Mouse (Mus musculus): ENCODE measurements around the gene Tnpo3. TPM values are rescaled to one million over a fixed set of nuclear protein-coding genes. Genes with fewer than 3 reads are reported as not detected.

The Tnpo3 gene
- polyA plus RNA-seq, 1 experiment from 2014 or later: 91.3 TPM

DNA sequence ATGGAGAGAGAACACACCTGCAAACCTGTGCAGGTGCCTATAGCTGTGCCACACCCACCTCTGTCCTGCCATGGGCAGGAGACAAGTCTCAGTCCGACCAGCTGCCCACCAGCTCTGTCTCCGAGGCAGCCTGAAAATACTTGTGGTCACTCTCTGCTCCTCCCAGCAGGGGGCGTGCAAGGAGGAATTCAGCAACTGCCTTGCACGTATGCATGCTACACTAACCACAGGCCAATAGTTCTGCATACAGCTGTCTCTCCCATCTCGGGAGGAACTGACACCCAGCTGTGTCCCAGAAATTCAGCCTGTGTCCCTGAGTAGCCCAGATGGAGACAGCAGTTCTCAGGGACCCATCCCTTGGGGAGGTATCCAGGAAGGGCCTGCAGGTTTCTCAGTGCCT is 92.5 kb downstream of the Tnpo3 start:
- H3K4me2 ChIP-seq (replicated peaks; ENCODE audit: low read depth, low read length): no peak overlapping the region
- H3K9me3 ChIP-seq (ENCODE audit: control insufficient read depth, low read depth, low read length): no peaks in the 10 kb centered on the region
- H3K36me3 ChIP-seq (ENCODE audit: control insufficient read depth, insufficient read depth, low read length): no peaks in the 10 kb centered on the region
- H3K9ac ChIP-seq (replicated peaks; ENCODE audit: low read depth, low read length): no peak overlapping the region
- no peak overlapping the region for H3K4me3 ChIP-seq (ENCODE audit: low read depth, low read length)
- no peak overlapping the region for H3K27ac ChIP-seq (ENCODE audit: low read length)
- ATAC-seq (ENCODE audit: insufficient number of reproducible peaks, insufficient read depth, low FRiP score, low read depth): peak; percentile 21; the same call in 1 of the 2 replicates
- peaks cover 9% of the 10 kb centered on the region; the same call in 1 of the 2 replicates for H3K4me1 ChIP-seq (ENCODE audit: control insufficient read depth, insufficient read depth, low read length)
- 8% methylated on average over 5 of the region's 5 CpGs for WGBS
- no peaks in the 10 kb centered on the region for H3K27me3 ChIP-seq (ENCODE audit: control insufficient read depth, insufficient read depth, low read length)

DNA sequence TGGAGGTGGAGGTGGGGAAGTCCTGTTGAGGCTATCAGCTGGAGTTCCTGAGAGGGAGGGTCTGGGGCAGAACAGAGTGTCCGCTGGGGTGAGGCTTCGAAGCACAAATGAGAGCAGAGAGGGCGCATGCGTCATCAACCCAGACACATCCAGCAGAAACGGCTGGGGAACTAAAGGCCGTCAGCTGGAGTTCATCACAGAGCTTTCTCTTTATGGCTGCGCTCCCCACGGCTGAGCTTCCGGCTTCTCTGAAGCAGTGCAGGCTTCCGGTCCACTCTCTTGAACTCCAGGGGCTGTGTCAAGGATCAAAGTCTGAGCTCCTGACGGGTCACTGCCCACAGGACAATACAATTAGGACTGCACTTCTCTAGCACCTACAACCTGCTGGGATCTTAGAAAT is 96.4 kb downstream of the Tnpo3 start:
- WGBS: under 1% methylated on average over 11 of the region's 11 CpGs
- peak overlapping the region; percentile 12; the same call in 1 of the 2 replicates for H3K4me3 ChIP-seq (ENCODE audit: low read depth, low read length)
- H3K9ac ChIP-seq (replicated peaks; ENCODE audit: low read depth, low read length): no peak overlapping the region
- peak overlapping the region; percentile 71 for H3K27ac ChIP-seq (ENCODE audit: low read length)
- no peaks in the 10 kb centered on the region for H3K27me3 ChIP-seq (ENCODE audit: control insufficient read depth, insufficient read depth, low read length)
- no peaks in the 10 kb centered on the region for H3K36me3 ChIP-seq (ENCODE audit: control insufficient read depth, insufficient read depth, low read length)
- H3K4me2 ChIP-seq (replicated peaks; ENCODE audit: low read depth, low read length): peak overlapping the region; percentile 36
- H3K4me1 ChIP-seq (ENCODE audit: control insufficient read depth, insufficient read depth, low read length): peaks cover 17% of the 10 kb centered on the region
- H3K9me3 ChIP-seq (ENCODE audit: control insufficient read depth, low read depth, low read length): no peaks in the 10 kb centered on the region
- ATAC-seq (ENCODE audit: insufficient number of reproducible peaks, insufficient read depth, low FRiP score, low read depth): peak; percentile 77

DNA sequence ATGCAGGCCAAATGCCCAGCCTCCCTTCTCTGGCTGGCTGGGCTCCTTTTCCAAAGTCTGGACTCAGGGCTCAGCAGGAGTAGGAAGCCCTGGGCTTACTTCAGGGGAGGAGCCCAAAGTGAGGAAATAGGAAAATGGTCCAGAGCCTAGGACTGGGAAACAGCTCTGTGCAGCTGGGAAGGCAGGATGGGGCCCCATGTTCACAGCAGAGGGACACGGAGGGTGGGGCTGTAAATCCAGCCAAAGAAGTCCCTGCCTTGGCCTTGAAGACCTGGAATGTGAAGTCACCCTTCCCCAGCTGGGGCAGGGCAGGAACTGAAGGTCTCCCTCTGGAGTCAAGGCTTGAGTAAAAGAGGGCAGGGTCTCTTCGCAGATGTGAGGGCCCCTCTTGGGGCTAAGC is 100.6 kb downstream of the Tnpo3 start:
- Histone ChIP-seq H3K4me2 (replicated peaks; ENCODE audit: low read depth, low read length) (no peak overlapping the region), H3K4me1 (ENCODE audit: control insufficient read depth, insufficient read depth, low read length) (peaks cover 25% of the 10 kb centered on the region), H3K27ac (ENCODE audit: low read length) (no peak overlapping the region), H3K4me3 (ENCODE audit: low read depth, low read length) (no peak overlapping the region), H3K9ac (replicated peaks; ENCODE audit: low read depth, low read length) (no peak overlapping the region), H3K36me3 (ENCODE audit: control insufficient read depth, insufficient read depth, low read length) (no peaks in the 10 kb centered on the region), H3K27me3 (ENCODE audit: control insufficient read depth, insufficient read depth, low read length) (no peaks in the 10 kb centered on the region), H3K9me3 (ENCODE audit: control insufficient read depth, low read depth, low read length) (no peaks in the 10 kb centered on the region)
- WGBS: 31% methylated on average over 2 of the region's 2 CpGs
- ATAC-seq (ENCODE audit: insufficient number of reproducible peaks, insufficient read depth, low FRiP score, low read depth): peak; percentile 38; the same call in 1 of the 2 replicates

DNA sequence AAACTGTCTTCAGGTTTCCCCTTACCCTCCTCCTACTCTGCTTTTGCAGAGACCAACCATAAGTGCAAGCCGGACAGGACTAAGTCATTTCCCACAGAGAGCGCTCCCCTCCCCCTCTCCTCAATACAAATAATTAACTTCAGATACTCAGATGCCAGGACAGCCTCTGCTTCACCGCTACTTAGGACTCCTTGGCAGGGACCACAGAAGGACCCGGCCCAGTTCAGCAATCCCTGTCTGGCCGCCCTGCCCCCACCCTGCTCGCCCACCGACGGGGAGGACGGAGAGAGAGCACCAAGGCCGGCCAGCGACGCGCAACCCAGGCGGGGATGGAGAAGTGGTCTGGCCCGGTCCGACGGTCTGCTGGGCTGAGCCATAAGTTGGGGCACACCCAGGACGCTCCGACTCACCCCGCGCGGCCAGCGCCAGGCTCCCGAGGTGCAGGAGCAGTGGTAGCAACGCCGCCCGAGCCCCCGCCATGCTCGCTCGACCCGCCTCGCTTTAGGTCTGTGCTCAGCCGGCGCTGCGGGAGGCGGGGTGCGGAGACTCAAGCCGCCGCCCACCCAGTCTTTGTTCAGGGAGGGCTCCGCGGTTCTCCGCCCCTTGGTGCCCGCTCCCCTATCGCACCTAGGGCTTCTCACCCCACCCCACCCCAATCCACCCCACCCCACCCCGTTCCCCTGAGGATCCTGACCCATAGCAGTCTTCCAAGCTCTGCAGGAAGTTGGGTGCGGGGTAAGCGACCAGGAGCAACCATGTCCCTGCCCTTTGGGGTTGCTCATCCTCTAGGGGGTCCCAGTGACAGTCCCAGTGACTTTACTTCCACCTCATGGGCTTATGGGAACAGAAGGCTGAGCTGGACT is 102.0 kb downstream of the Tnpo3 start, which contains the start of gene Kcp:
TSS of gene Kcp (minus strand) at position 506 of the 863 bp plus-strand sequence.
- peak within 1 kb of the TSS; percentile 52 for H3K9ac ChIP-seq (replicated peaks; ENCODE audit: low read depth, low read length)
- WGBS: under 1% methylated on average over 46 of the region's 47 CpGs
- H3K27ac ChIP-seq (ENCODE audit: low read length): peak within 1 kb of the TSS; percentile 10; the same call in 1 of the 2 replicates
- H3K4me2 ChIP-seq (replicated peaks; ENCODE audit: low read depth, low read length): peak within 1 kb of the TSS; percentile 69
- H3K4me1 ChIP-seq (ENCODE audit: control insufficient read depth, insufficient read depth, low read length): peaks cover 16% of the 10 kb centered on the region
- no peaks in the 10 kb centered on the region for H3K27me3 ChIP-seq (ENCODE audit: control insufficient read depth, insufficient read depth, low read length)
- no peaks in the 10 kb centered on the region for H3K36me3 ChIP-seq (ENCODE audit: control insufficient read depth, insufficient read depth, low read length)
- H3K4me3 ChIP-seq (ENCODE audit: low read depth, low read length): peak within 1 kb of the TSS; percentile 58
- H3K9me3 ChIP-seq (ENCODE audit: control insufficient read depth, low read depth, low read length): no peaks in the 10 kb centered on the region
- peak; percentile 44; the same call in 1 of the 2 replicates for ATAC-seq (ENCODE audit: insufficient number of reproducible peaks, insufficient read depth, low FRiP score, low read depth)

DNA sequence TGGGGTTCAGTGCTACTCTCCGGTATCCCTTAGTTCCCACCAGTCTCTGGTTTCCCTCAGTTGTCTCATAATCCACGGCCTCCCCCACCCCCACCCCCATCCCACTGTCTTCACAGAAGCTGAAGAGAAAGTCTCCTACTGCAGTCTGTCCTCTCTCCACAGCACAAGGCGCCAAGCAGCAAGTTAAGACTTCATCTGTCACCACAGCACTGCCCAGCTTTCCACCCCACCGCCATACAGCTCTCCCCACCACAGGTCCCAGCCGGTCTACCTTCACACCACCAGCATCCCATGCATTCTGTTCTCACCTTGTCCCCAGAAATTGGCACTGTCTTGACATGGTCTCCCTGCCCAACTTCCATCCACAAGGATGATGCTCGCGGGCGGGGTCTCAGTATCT is 102.9 kb downstream of the Tnpo3 start:
- no peaks in the 10 kb centered on the region for H3K9me3 ChIP-seq (ENCODE audit: control insufficient read depth, low read depth, low read length)
- peak overlapping the region; percentile 52; the same call in 1 of the 2 replicates for H3K9ac ChIP-seq (replicated peaks; ENCODE audit: low read depth, low read length)
- peaks cover 15% of the 10 kb centered on the region for H3K4me1 ChIP-seq (ENCODE audit: control insufficient read depth, insufficient read depth, low read length)
- no peak overlapping the region for H3K27ac ChIP-seq (ENCODE audit: low read length)
- peak overlapping the region; percentile 58 for H3K4me3 ChIP-seq (ENCODE audit: low read depth, low read length)
- 21% methylated on average over 8 of the region's 8 CpGs for WGBS
- H3K36me3 ChIP-seq (ENCODE audit: control insufficient read depth, insufficient read depth, low read length): no peaks in the 10 kb centered on the region
- H3K4me2 ChIP-seq (replicated peaks; ENCODE audit: low read depth, low read length): peak overlapping the region; percentile 69
- no peaks in the 10 kb centered on the region for H3K27me3 ChIP-seq (ENCODE audit: control insufficient read depth, insufficient read depth, low read length)
- ATAC-seq (ENCODE audit: insufficient number of reproducible peaks, insufficient read depth, low FRiP score, low read depth): no peak

DNA sequence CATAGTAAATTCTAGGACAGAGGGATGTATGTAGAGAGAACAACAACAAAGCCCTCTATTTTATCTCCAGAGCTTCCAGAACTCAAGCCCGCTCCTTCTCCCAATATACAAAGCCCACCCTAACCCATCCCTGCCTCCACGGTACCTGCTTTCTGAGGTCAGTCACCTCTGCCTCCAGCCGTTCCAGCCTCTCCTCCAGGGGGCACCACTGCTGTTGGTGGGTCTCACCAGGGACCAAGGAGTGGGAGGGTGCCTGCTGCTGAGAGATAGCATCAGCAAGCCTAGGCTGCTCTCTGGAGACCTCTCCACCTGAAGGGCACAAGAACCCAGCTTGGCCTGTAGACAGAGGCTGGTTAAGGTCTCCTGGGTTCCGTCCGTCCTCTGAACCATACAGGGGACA is 104.2 kb downstream of the Tnpo3 start:
- Histone ChIP-seq H3K4me2 (replicated peaks; ENCODE audit: low read depth, low read length) (0 out of 2 replicates have a peak overlapping the region, but pooled peaks have one; percentile 7), H3K9me3 (ENCODE audit: control insufficient read depth, low read depth, low read length) (no peaks in the 10 kb centered on the region), H3K27me3 (ENCODE audit: control insufficient read depth, insufficient read depth, low read length) (no peaks in the 10 kb centered on the region), H3K9ac (replicated peaks; ENCODE audit: low read depth, low read length) (no peak overlapping the region), H3K27ac (ENCODE audit: low read length) (no peak overlapping the region), H3K36me3 (ENCODE audit: control insufficient read depth, insufficient read depth, low read length) (no peaks in the 10 kb centered on the region), H3K4me3 (ENCODE audit: low read depth, low read length) (no peak overlapping the region), H3K4me1 (ENCODE audit: control insufficient read depth, insufficient read depth, low read length) (peaks cover 15% of the 10 kb centered on the region)
- no peak for ATAC-seq (ENCODE audit: insufficient number of reproducible peaks, insufficient read depth, low FRiP score, low read depth)
- WGBS: 90% methylated on average over 5 of the region's 5 CpGs

DNA sequence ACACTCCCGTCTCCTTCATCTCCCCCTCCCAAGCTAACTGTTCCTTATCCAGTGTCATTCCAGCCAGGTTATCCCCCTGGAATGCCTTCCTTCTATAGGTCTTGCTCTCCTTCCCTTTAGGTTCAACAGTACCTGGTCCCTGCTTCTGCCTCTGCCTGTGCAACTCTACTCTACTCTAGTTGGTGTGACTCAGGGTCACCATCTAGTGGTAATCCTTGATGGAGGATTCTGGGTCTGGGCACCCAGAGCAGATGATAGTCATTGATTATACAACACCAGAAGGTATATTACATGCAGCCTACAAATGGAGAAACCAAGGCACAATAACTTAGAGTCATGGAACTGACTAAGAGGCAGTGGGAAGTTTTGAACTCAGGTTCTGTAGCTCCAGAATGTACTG is 108.1 kb downstream of the Tnpo3 start:
- ATAC-seq (ENCODE audit: insufficient number of reproducible peaks, insufficient read depth, low FRiP score, low read depth): no peak
- H3K4me1 ChIP-seq (ENCODE audit: control insufficient read depth, insufficient read depth, low read length): no peaks in the 10 kb centered on the region
- no peak overlapping the region for H3K4me2 ChIP-seq (replicated peaks; ENCODE audit: low read depth, low read length)
- H3K36me3 ChIP-seq (ENCODE audit: control insufficient read depth, insufficient read depth, low read length): no peaks in the 10 kb centered on the region; the same call in 1 of the 2 replicates
- no peaks in the 10 kb centered on the region for H3K9me3 ChIP-seq (ENCODE audit: control insufficient read depth, low read depth, low read length)
- no peaks in the 10 kb centered on the region for H3K27me3 ChIP-seq (ENCODE audit: control insufficient read depth, insufficient read depth, low read length)
- no peak overlapping the region for H3K4me3 ChIP-seq (ENCODE audit: low read depth, low read length)
- no peak overlapping the region for H3K27ac ChIP-seq (ENCODE audit: low read length)
- 95% methylated on average over 1 of the region's 1 CpGs for WGBS
- no peak overlapping the region for H3K9ac ChIP-seq (replicated peaks; ENCODE audit: low read depth, low read length)

DNA sequence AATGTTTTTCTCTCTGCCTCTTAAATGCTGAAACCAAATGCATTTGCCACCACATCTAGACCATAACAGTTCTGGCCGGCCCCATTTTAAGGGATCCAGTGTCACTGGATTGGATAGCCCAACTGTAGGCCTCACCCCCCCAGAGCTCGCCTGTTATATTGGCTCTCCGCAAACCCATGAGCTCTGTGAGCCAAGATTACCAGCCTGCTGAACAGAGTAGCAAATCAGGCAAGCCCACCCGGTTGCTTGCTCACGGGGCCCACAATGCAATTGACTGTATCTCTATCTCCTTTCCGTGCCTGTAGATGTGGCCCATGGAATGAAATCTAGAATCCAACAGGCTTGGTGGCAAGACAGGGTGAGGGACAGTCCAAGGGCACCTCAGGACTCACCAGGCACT is 108.9 kb downstream of the Tnpo3 start:
- Histone ChIP-seq H3K9me3 (ENCODE audit: control insufficient read depth, low read depth, low read length) (no peaks in the 10 kb centered on the region), H3K4me2 (replicated peaks; ENCODE audit: low read depth, low read length) (no peak overlapping the region), H3K27ac (ENCODE audit: low read length) (no peak overlapping the region), H3K36me3 (ENCODE audit: control insufficient read depth, insufficient read depth, low read length) (no peaks in the 10 kb centered on the region; the same call in none of the 2 replicates), H3K9ac (replicated peaks; ENCODE audit: low read depth, low read length) (no peak overlapping the region), H3K4me1 (ENCODE audit: control insufficient read depth, insufficient read depth, low read length) (no peaks in the 10 kb centered on the region), H3K4me3 (ENCODE audit: low read depth, low read length) (no peak overlapping the region), H3K27me3 (ENCODE audit: control insufficient read depth, insufficient read depth, low read length) (no peaks in the 10 kb centered on the region)
- no peak for ATAC-seq (ENCODE audit: insufficient number of reproducible peaks, insufficient read depth, low FRiP score, low read depth)
- 93% methylated on average over 6 of the region's 6 CpGs for WGBS

All from stomach, embryonic 14.5 days (tissue).